In the genomic region with DNA sequence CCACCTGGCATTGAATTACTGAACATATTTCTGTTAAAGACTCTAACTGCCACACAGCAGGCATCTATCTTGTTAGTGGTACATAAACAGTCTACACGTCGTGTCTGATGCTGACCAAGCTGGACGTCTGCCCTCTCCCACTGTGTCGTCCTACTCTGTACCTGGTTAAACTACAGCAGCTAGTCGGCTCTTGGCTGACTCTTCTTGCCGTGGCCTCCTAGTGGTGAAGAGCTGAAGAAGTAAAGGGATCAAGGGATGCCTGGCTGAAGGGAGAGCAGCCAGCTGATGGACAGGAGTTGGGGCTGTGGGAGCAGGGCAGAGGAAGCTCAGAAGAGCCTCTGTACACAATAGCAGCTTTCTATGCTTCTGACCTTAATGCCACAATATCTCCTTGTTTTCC, we compare ENCODE assay signal across 9 mouse cellular contexts. TPM values are rescaled to one million over a fixed set of nuclear protein-coding genes. Genes with fewer than 3 reads are reported as not detected.
DNase-seq lines count a peak whose midpoint lies in the region; ATAC-seq and TF ChIP-seq lines count a peak whose summit lies in the region.
"Had no signal": no experiment of that assay in that cellular context is flagged by ENCODE, and none has a peak within 500 bp of the region (broad histone marks: within the 10 kb centered on the region; RNA-seq: fewer than 3 reads in every experiment).

No protein-coding gene starts in this region.

- no peaks in the 10 kb centered on the region for H3K9me3 ChIP-seq in hindbrain, embryonic 14.5 days (ENCODE audit: control insufficient read depth, low read length)
- H3K9me3 ChIP-seq in hindbrain, embryonic 13.5 days = no peaks in the 10 kb centered on the region
- H3K9me3 ChIP-seq in stomach, postnatal 0 days (ENCODE audit: control insufficient read depth, low read length) = no peaks in the 10 kb centered on the region
- H3K9me3 ChIP-seq: limb, embryonic 12.5 days had no signal

- no peaks in the 10 kb centered on the region for H3K79me3 ChIP-seq in C2C12 (ENCODE audit: low read depth)

- H3K79me2 ChIP-seq in C2C12 (ENCODE audit: control insufficient read depth, insufficient read depth) = no peaks in the 10 kb centered on the region

- H3K27me3 ChIP-seq in hindbrain, embryonic 14.5 days (ENCODE audit: control insufficient read depth, insufficient read depth, low read length) = no peaks in the 10 kb centered on the region
- H3K27me3 ChIP-seq in hindbrain, embryonic 13.5 days = no peaks in the 10 kb centered on the region
- no peaks in the 10 kb centered on the region for H3K27me3 ChIP-seq in C2C12 (ENCODE audit: control insufficient read depth, insufficient read depth, insufficient read length)
- H3K27me3 ChIP-seq in stomach, postnatal 0 days (ENCODE audit: control insufficient read depth, insufficient read depth, low read length) = no peaks in the 10 kb centered on the region
- H3K27me3 ChIP-seq: limb, embryonic 12.5 days had no signal

- H3ac ChIP-seq in C2C12 (ENCODE audit: control insufficient read depth, insufficient read length, low read depth) = no peak overlapping the region

- H3K36me3 ChIP-seq in hindbrain, embryonic 14.5 days (replicated peaks; ENCODE audit: control insufficient read depth, insufficient read depth) = no peaks in the 10 kb centered on the region
- H3K36me3 ChIP-seq in hindbrain, embryonic 13.5 days = no peaks in the 10 kb centered on the region
- H3K36me3 ChIP-seq in C2C12 (ENCODE audit: control insufficient read depth, insufficient read depth) = no peaks in the 10 kb centered on the region
- H3K36me3 ChIP-seq in stomach, postnatal 0 days (ENCODE audit: control insufficient read depth, insufficient read depth, low read length) = no peaks in the 10 kb centered on the region
- H3K36me3 ChIP-seq: limb, embryonic 12.5 days had no signal

- H3K27ac ChIP-seq in hindbrain, embryonic 14.5 days = no peak overlapping the region
- H3K27ac ChIP-seq in hindbrain, embryonic 13.5 days = no peak overlapping the region
- H3K27ac ChIP-seq in stomach, postnatal 0 days (replicated peaks) = no peak overlapping the region
- H3K27ac ChIP-seq: limb, embryonic 12.5 days had no signal

- H3K4me2 ChIP-seq in hindbrain, embryonic 14.5 days (replicated peaks) = no peak overlapping the region
- H3K4me2 ChIP-seq in hindbrain, embryonic 13.5 days = no peak overlapping the region
- H3K4me2 ChIP-seq in stomach, postnatal 0 days (replicated peaks; ENCODE audit: low read depth) = no peak overlapping the region
- H3K4me2 ChIP-seq: limb, embryonic 12.5 days had no signal

- peak; percentile 11 for TF ChIP-seq CTCF in C2C12 (IDR thresholded peaks at IDR 0.05; ENCODE audit: control insufficient read depth, insufficient read depth, insufficient read length)
- peak; percentile 71 for TF ChIP-seq CTCF in stomach, postnatal 0 days (IDR thresholded peaks at IDR 0.05; ENCODE audit: low read depth)

- 42% methylated on average over 6 of the region's 6 CpGs for WGBS in hindbrain, embryonic 14.5 days
- 41% methylated on average over 6 of the region's 6 CpGs for WGBS in hindbrain, embryonic 13.5 days
- 20% methylated on average over 6 of the region's 6 CpGs for WGBS in stomach, postnatal 0 days

- no peaks in the 10 kb centered on the region for H3K4me1 ChIP-seq in hindbrain, embryonic 14.5 days (replicated peaks; ENCODE audit: control insufficient read depth, insufficient read depth, low read length)
- H3K4me1 ChIP-seq in hindbrain, embryonic 13.5 days (replicated peaks) = no peaks in the 10 kb centered on the region
- H3K4me1 ChIP-seq in stomach, postnatal 0 days (replicated peaks; ENCODE audit: control insufficient read depth, insufficient read depth) = no peaks in the 10 kb centered on the region
- H3K4me1 ChIP-seq: limb, embryonic 12.5 days had no signal

- ATAC-seq in hindbrain, embryonic 14.5 days (ENCODE audit: low FRiP score) = no peak
- ATAC-seq in hindbrain, embryonic 13.5 days (ENCODE audit: low FRiP score) = no peak
- ATAC-seq in stomach, postnatal 0 days (ENCODE audit: low FRiP score, low TSS enrichment) = no peak
- no peak for ATAC-seq in activated CD4-positive, CD25-positive, alpha-beta regulatory T cell, adult 4 months

- no peak overlapping the region for H3K9ac ChIP-seq in hindbrain, embryonic 14.5 days
- no peak overlapping the region for H3K9ac ChIP-seq in hindbrain, embryonic 13.5 days
- no peak overlapping the region for H3K9ac ChIP-seq in stomach, postnatal 0 days (ENCODE audit: low read length)
- H3K9ac ChIP-seq: limb, embryonic 12.5 days had no signal

- DNase-seq in hindbrain, embryonic 14.5 days (ENCODE audit: low spot score) = peak; percentile 38
- DNase-seq in ZHBTc4 (ENCODE audit: low read depth, low spot score) = peak; percentile 55
- peak; percentile 17 to 51 for DNase-seq in heart, postnatal 14 days
- peak; percentile 18 for DNase-seq in stomach, postnatal 0 days (ENCODE audit: low spot score)
- no peak for DNase-seq in layer of hippocampus, adult 11-12 months (ENCODE audit: low spot score)

- no peak for TF ChIP-seq EP300 in stomach, postnatal 0 days (optimal IDR thresholded peaks at IDR 0.05)

- no peak overlapping the region for H3K4me3 ChIP-seq in hindbrain, embryonic 14.5 days (replicated peaks; ENCODE audit: low read length)
- no peak overlapping the region for H3K4me3 ChIP-seq in hindbrain, embryonic 13.5 days
- no peak overlapping the region for H3K4me3 ChIP-seq in C2C12 (ENCODE audit: insufficient read depth, poor library complexity, severe bottlenecking)
- H3K4me3 ChIP-seq in stomach, postnatal 0 days (ENCODE audit: low read depth, low read length) = no peak overlapping the region
- H3K4me3 ChIP-seq: limb, embryonic 12.5 days had no signal

- intact Hi-C loops in heart, postnatal 14 days (cut with DNase I) = loop anchor here (5.0 kb wide), 1 partner anchor 96 kb away; the partner anchor contains the start of gene Ckap2l

TF ChIP-seq in C2C12, 6 proteins besides CTCF, POLR2A, EP300 and RAD21:
- no peak for TF ChIP-seq MYOG (IDR thresholded peaks at IDR 0.05; ENCODE audit: control insufficient read depth, extremely low read depth, insufficient read length)

RNA-seq across cellular contexts. Expression of gene Il1b, which starts 22.6 kb away (rescaled TPM):
- polyA plus RNA-seq in hindbrain, embryonic 14.5 days (2014; fragmentation: Nextera tagmentation; extraction: Ambion mirVana) = not detected in 2 replicates
- 0.14 TPM in 1 of 2 replicates, not detected in the other for polyA plus RNA-seq in hindbrain, embryonic 13.5 days (2015; fragmentation: Nextera tagmentation; extraction: Ambion mirVana)
- not detected for polyA plus RNA-seq in C2C12 (2012; fragmentation: generic; extraction: Trizol)
- total RNA-seq in heart, postnatal 14 days (2021) = under 1 TPM in 1 of 2 experiments, not detected in 1; 0.32 TPM
- 0.22 and 0.61 TPM in 2 replicates for polyA plus RNA-seq in stomach, postnatal 0 days (2015; fragmentation: Nextera tagmentation; extraction: Ambion mirVana)
- not detected for polyA plus RNA-seq in activated CD4-positive, CD25-positive, alpha-beta regulatory T cell, adult 4 months (2017; shearing (Covaris generic))
- polyA plus RNA-seq: limb, embryonic 12.5 days had no signal
